Mouse (Mus musculus) CH12.LX (cell line): ENCODE results near the gene Slc27a1.

Experiments
- CTCF ChIP-seq, 2 experiments: IDR thresholded peaks in 1 of 2; conservative IDR thresholded peaks in 1 of 2; 2 replicates each; pipeline ENCODE4 v1.5.1; 2011 to 2012; ENCODE audit warnings: low read depth in 2 of 2, low read length in 2 of 2, improper control_type of control experiment in 1 of 2, inconsistent platforms in 1 of 2, mild to moderate bottlenecking in 1 of 2, moderate library complexity in 1 of 2
- POLR2A ChIP-seq: IDR thresholded peaks from 2 replicates; pipeline ENCODE4 v1.6.1; 2011; ENCODE audit warnings: low read depth, mild to moderate bottlenecking, improper control_type of control experiment, low read length

- TF ChIP-seq CTCF (conservative IDR thresholded peaks at IDR 0.05 in 1 of 2, IDR thresholded peaks at IDR 0.05 in 1 of 2; ENCODE audit: low read depth in 2 of 2, low read length in 2 of 2) (peak in 1 of 2 experiments; percentile 22; a peak in 1 of 4 replicates), POLR2A (peak; percentile 87)
These were observed 31.4 kb upstream of the Slc27a1 start, which contains the start of gene Bst2 for GRCm38 (mm10) chr8:71537028-71537867.
